Mouse (Mus musculus) neutrophil, adult 59 days (primary cell): ENCODE results near the gene Taf3. TPM values are rescaled to one million over a fixed set of nuclear protein-coding genes. Genes with fewer than 3 reads are reported as not detected.

Experiments
- total RNA-seq, 2 experiments: library from RNA; stranded (reverse); gene quantifications; 1 replicate in 1 of 2; 2 replicates in 1 of 2; pipeline ENCODE4 v1.2.4; 2023

Taf3 gene
- 10 to 100 TPM in 1 of 2 experiments, 1 to 10 TPM in 1; 9.9 to 10.6 TPM for total RNA-seq

GRCm38 (mm10) chr2:10048461-10048860, at the start of gene Taf3:
TSS of gene Taf3 (minus strand) at chr2:10048596.

GRCm38 (mm10) chr2:10080310-10081010, 32.1 kb upstream of the Taf3 start, which contains the start of the genes Atp5c1 and Kin:
TSS of gene Atp5c1 (minus strand) at chr2:10080510.
TSS of gene Kin (plus strand) at chr2:10080593.

GRCm38 (mm10) chr2:9889651-9890183, 158.7 kb downstream of the Taf3 start, which contains the start of gene Gata3:
TSS of gene Gata3 (minus strand) at chr2:9890034.

GRCm38 (mm10) chr2:9888913-9889650, 159.3 kb downstream of the Taf3 start, which contains the start of gene 9230102O04Rik:
TSS of gene 9230102O04Rik (minus strand) at chr2:9889540.

GRCm38 (mm10) chr2:9881051-9881591, 167.3 kb downstream of the Taf3 start, which contains the start of gene 4930412O13Rik:
TSS of gene 4930412O13Rik (plus strand) at chr2:9881252.

Other genes starting within 250 kb of the Taf3 start
- gene 4930412O13Rik, start 167.3 kb downstream of the Taf3 start, total RNA-seq = not detected
- not detected for gene 9230102O04Rik, start 159.1 kb downstream of the Taf3 start, total RNA-seq
- 1 to 10 TPM in 1 of 2 experiments, under 1 TPM in 1; 0.55 to 1.3 TPM for gene Gata3, start 158.6 kb downstream of the Taf3 start, total RNA-seq
- gene Atp5c1, start 31.9 kb upstream of the Taf3 start, total RNA-seq = 100 to 1,000 TPM; 107 to 127 TPM
- 10 to 100 TPM; 15.3 to 15.7 TPM for gene Kin, start 32.0 kb upstream of the Taf3 start, total RNA-seq
- not detected for gene Itih2, start 82.8 kb upstream of the Taf3 start, total RNA-seq
- 1 to 10 TPM; 5.7 to 8.5 TPM for gene Itih5, start 105.0 kb upstream of the Taf3 start, total RNA-seq